Mouse (Mus musculus): ENCODE data around the gene Ackr1. TPM values are rescaled to one million over a fixed set of nuclear protein-coding genes. Genes with fewer than 3 reads are reported as not detected.

Gene Ackr1
- total RNA-seq, 2 experiments from 2014 or later = 76.9 to 81.4 TPM

Other genes with a start within 250 kb of the Ackr1 start
- gene Olfr1408, start 196.4 kb downstream of the Ackr1 start, total RNA-seq (2021) = not detected
- gene Olfr1406, start 143.1 kb downstream of the Ackr1 start, total RNA-seq (2021) = not detected
- not detected for gene Olfr218, start 135.9 kb downstream of the Ackr1 start, total RNA-seq (2021)
- not detected for gene Olfr1404, start 121.4 kb downstream of the Ackr1 start, total RNA-seq (2021)
- gene Fcer1a, start 106.5 kb downstream of the Ackr1 start, total RNA-seq (2021) = not detected
- gene Olfr418, start 67.7 kb downstream of the Ackr1 start, total RNA-seq (2021) = not detected
- not detected for gene Mptx2, start 56.0 kb downstream of the Ackr1 start, total RNA-seq (2021)
- 1 to 10 TPM; 2.9 to 4.0 TPM for gene Aim2, start 17.1 kb upstream of the Ackr1 start, total RNA-seq (2021)
- gene Cadm3, start 33.9 kb upstream of the Ackr1 start, total RNA-seq (2021) = 100 to 1,000 TPM; 351 to 367 TPM
- gene Ifi206, start 157.3 kb upstream of the Ackr1 start, total RNA-seq (2021) = not detected
- gene Ifi214, start 202.2 kb upstream of the Ackr1 start, total RNA-seq (2021) = not detected

Measured in layer of hippocampus, postnatal 14 days (tissue).